In genomic region chr17:81015814-81016447, GRCm38 (mm10) we compare ENCODE assay signal across 9 mouse cellular contexts. TPM values are rescaled to one million over a fixed set of nuclear protein-coding genes. Genes with fewer than 3 reads are reported as not detected.
DNase-seq lines count a peak whose midpoint lies in the region; ATAC-seq and TF ChIP-seq lines count a peak whose summit lies in the region.
"Had no signal": no experiment of that assay in that cellular context is flagged by ENCODE, and none has a peak within 500 bp of the region (broad histone marks: within the 10 kb centered on the region; RNA-seq: fewer than 3 reads in every experiment).

No protein-coding gene starts in this region.

- peak; percentile 37 for DNase-seq in ovary, postnatal 14 days (ENCODE audit: low spot score)
- DNase-seq in ovary, postnatal 10 days (ENCODE audit: low spot score) = no peak
- DNase-seq in brain, embryonic 14.5 days (ENCODE audit: low read depth) = peak; percentile 81
- DNase-seq in midbrain, postnatal 0 days (ENCODE audit: low spot score) = peak; percentile 89
- no peak for DNase-seq in spleen, adult 12 weeks (ENCODE audit: low spot score)

- no peaks in the 10 kb centered on the region for H3K27me3 ChIP-seq in forebrain, embryonic 12.5 days
- H3K27me3 ChIP-seq in intestine, embryonic 15.5 days (replicated peaks) = no peaks in the 10 kb centered on the region
- H3K27me3 ChIP-seq in limb, embryonic 13.5 days = 0 out of 2 replicates have a peak, but pooled peaks cover 3% of the 10 kb centered on the region
- no peaks in the 10 kb centered on the region for H3K27me3 ChIP-seq in midbrain, postnatal 0 days (ENCODE audit: insufficient read depth, low read length)
- H3K27me3 ChIP-seq: embryonic facial prominence, embryonic 12.5 days had no signal

- TF ChIP-seq POLR2A in brain, embryonic 14.5 days (IDR thresholded peaks at IDR 0.05; ENCODE audit: borderline replicate concordance, extremely low read depth, insufficient read depth, insufficient read length, poor library complexity, severe bottlenecking) = no peak

- no peak overlapping the region for H3K4me2 ChIP-seq in forebrain, embryonic 12.5 days
- H3K4me2 ChIP-seq in intestine, embryonic 15.5 days (replicated peaks) = no peak overlapping the region
- no peak overlapping the region for H3K4me2 ChIP-seq in limb, embryonic 13.5 days (replicated peaks)
- H3K4me2 ChIP-seq in midbrain, postnatal 0 days (ENCODE audit: low read depth, low read length, poor library complexity, severe bottlenecking) = no peak overlapping the region
- H3K4me2 ChIP-seq: embryonic facial prominence, embryonic 12.5 days had no signal

- H3K9ac ChIP-seq in forebrain, embryonic 12.5 days = no peak overlapping the region
- no peak overlapping the region for H3K9ac ChIP-seq in intestine, embryonic 15.5 days
- no peak overlapping the region for H3K9ac ChIP-seq in limb, embryonic 13.5 days
- no peak overlapping the region for H3K9ac ChIP-seq in midbrain, postnatal 0 days (replicated peaks; ENCODE audit: low read length, poor library complexity, severe bottlenecking)
- H3K9ac ChIP-seq: embryonic facial prominence, embryonic 12.5 days had no signal

- H3K36me3 ChIP-seq in forebrain, embryonic 12.5 days (replicated peaks) = no peaks in the 10 kb centered on the region
- H3K36me3 ChIP-seq in intestine, embryonic 15.5 days = no peaks in the 10 kb centered on the region
- H3K36me3 ChIP-seq in limb, embryonic 13.5 days = no peaks in the 10 kb centered on the region
- H3K36me3 ChIP-seq in midbrain, postnatal 0 days (ENCODE audit: insufficient read depth, low read length) = no peaks in the 10 kb centered on the region
- H3K36me3 ChIP-seq: embryonic facial prominence, embryonic 12.5 days had no signal

- no peak overlapping the region for H3K4me3 ChIP-seq in forebrain, embryonic 12.5 days (replicated peaks)
- no peak overlapping the region for H3K4me3 ChIP-seq in intestine, embryonic 15.5 days (replicated peaks)
- H3K4me3 ChIP-seq in limb, embryonic 13.5 days = no peak overlapping the region
- H3K4me3 ChIP-seq in midbrain, postnatal 0 days (ENCODE audit: low read depth, low read length) = no peak overlapping the region
- H3K4me3 ChIP-seq: embryonic facial prominence, embryonic 12.5 days had no signal

- 53% methylated on average over 4 of the region's 4 CpGs for WGBS in forebrain, embryonic 12.5 days
- WGBS in intestine, embryonic 15.5 days = 33% methylated on average over 4 of the region's 4 CpGs
- 43% methylated on average over 4 of the region's 4 CpGs for WGBS in limb, embryonic 13.5 days
- 60% methylated on average over 4 of the region's 4 CpGs for WGBS in midbrain, postnatal 0 days

- peak; percentile 62; the same call in 1 of the 2 replicates for TF ChIP-seq CTCF in brain, embryonic 14.5 days (IDR thresholded peaks at IDR 0.05; ENCODE audit: borderline replicate concordance, extremely low read depth, insufficient read depth, insufficient read length)
- TF ChIP-seq CTCF in midbrain, postnatal 0 days (IDR thresholded peaks at IDR 0.05) = peak; percentile 84

- no peaks in the 10 kb centered on the region for H3K9me3 ChIP-seq in forebrain, embryonic 12.5 days
- H3K9me3 ChIP-seq in intestine, embryonic 15.5 days = no peaks in the 10 kb centered on the region
- no peaks in the 10 kb centered on the region for H3K9me3 ChIP-seq in limb, embryonic 13.5 days
- H3K9me3 ChIP-seq in midbrain, postnatal 0 days (ENCODE audit: low read length) = no peaks in the 10 kb centered on the region
- H3K9me3 ChIP-seq: embryonic facial prominence, embryonic 12.5 days had no signal

- ATAC-seq in forebrain, embryonic 12.5 days (ENCODE audit: low FRiP score) = peak; percentile 73
- ATAC-seq in intestine, embryonic 15.5 days = peak; percentile 85
- peak; percentile 18; the same call in 1 of the 2 replicates for ATAC-seq in limb, embryonic 13.5 days (ENCODE audit: low FRiP score, low read depth)
- ATAC-seq in midbrain, postnatal 0 days (ENCODE audit: low FRiP score) = peak; percentile 41; the same call in 1 of the 2 replicates

- H3K27ac ChIP-seq in forebrain, embryonic 12.5 days = no peak overlapping the region
- H3K27ac ChIP-seq in intestine, embryonic 15.5 days = no peak overlapping the region
- H3K27ac ChIP-seq in limb, embryonic 13.5 days = no peak overlapping the region
- no peak overlapping the region for H3K27ac ChIP-seq in midbrain, postnatal 0 days (ENCODE audit: low read depth, low read length)
- H3K27ac ChIP-seq: embryonic facial prominence, embryonic 12.5 days had no signal

- peaks cover 10% of the 10 kb centered on the region for H3K4me1 ChIP-seq in forebrain, embryonic 12.5 days
- H3K4me1 ChIP-seq in intestine, embryonic 15.5 days (replicated peaks) = peaks cover 5% of the 10 kb centered on the region; the same call in 1 of the 2 replicates
- H3K4me1 ChIP-seq in limb, embryonic 13.5 days = peaks cover 19% of the 10 kb centered on the region
- H3K4me1 ChIP-seq in midbrain, postnatal 0 days (ENCODE audit: insufficient read depth, low read length) = no peaks in the 10 kb centered on the region
- H3K4me1 ChIP-seq: embryonic facial prominence, embryonic 12.5 days had no signal

RNA-seq across cellular contexts. Expression of gene Thumpd2, which starts 49.0 kb away (rescaled TPM):
- 3.6 and 4.1 TPM in 2 replicates for polyA plus RNA-seq in brain, embryonic 14.5 days (2012; rRNA removed)
- polyA plus RNA-seq in forebrain, embryonic 12.5 days (2016; fragmentation: Nextera tagmentation; extraction: Ambion mirVana) = 15.0 and 15.5 TPM in 2 replicates
- polyA plus RNA-seq in intestine, embryonic 15.5 days (2015; fragmentation: Nextera tagmentation; extraction: Ambion mirVana) = 12.1 and 14.1 TPM in 2 replicates
- 19.0 TPM in 2 replicates for polyA plus RNA-seq in limb, embryonic 13.5 days (2015; fragmentation: Nextera tagmentation; extraction: Ambion mirVana)
- total RNA-seq in midbrain, postnatal 0 days (2014; rRNA removed) = 2.6 and 3.1 TPM in 2 replicates
- polyA plus RNA-seq in midbrain, postnatal 0 days (2015; fragmentation: Nextera tagmentation; extraction: Ambion mirVana) = 5.5 and 5.7 TPM in 2 replicates

Comparison
In these comparisons a context has a peak if more than half of its experiments do, and no peak if none do; other contexts are left out.
1. DNase-seq: peak in ovary, postnatal 14 days (single experiment), brain, embryonic 14.5 days (single experiment) and midbrain, postnatal 0 days (single experiment); none in ovary, postnatal 10 days (single experiment) and spleen, adult 12 weeks (single experiment).
2. ATAC-seq: peak in every context shown above with its lines; median percentile 85 in intestine, embryonic 15.5 days; 73 in forebrain, embryonic 12.5 days; 41 in midbrain, postnatal 0 days; 18 in limb, embryonic 13.5 days.